Mouse (Mus musculus) spleen, adult 18-20 months (tissue): ENCODE data around the gene Vrk3.
"Not testable (repeated sequence)": the region's sequence is repeated elsewhere in the genome, so short reads cannot be mapped to it uniquely, and the experiment has no call there.

Experiments
- DNase-seq, 2 experiments: peaks; one replicate each; pipeline ENCODE4 v3.0.0; 2022; ENCODE audit warnings: mixed read lengths in 2 of 2

Gene Vrk3

DNA sequence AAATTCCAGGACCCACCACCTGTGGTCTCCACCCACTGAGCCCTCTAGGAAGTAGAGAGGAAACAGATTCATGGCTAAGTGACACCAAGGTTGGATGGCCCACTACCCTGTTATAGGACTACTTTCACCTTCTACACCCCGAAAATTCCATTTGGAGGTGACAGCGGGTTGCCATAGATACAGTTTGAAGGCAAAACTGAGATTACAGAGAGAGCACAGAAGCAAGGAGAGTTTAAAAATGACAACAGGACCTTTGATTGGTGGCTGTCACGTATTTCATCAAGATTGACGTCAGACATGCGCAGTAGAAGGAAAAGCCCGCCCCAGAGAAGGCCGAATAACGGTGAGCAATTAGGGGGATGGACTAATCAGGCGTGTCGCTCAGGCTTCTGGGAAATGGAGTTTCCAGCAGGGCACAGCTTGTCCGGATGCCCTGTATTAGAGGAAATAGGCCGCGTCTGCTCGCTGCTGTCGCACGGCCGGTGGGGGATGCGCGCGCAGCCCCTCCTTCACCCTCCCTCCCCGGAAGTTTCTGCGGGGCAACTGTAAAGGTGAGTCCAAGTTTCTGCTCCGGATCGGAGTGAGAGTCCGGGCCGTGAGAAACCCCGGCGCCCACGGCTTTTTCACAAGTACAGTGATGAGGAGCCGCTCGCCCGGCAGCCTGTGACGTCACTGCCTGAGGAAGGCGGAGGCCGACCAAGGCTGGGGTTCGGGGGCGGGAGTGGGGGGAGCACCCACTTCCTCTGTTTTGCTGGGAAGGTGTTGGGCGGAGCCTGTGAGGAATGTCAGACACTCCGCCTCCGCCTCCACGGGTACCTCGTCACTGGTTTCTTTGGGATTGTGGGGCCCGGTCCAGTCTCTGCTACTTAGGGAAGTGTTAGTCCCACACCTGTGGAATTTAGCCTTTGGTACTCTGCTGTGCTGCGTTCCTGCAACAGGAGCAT, at the start of gene Vrk3:
Vrk3 (plus strand) TSS at position 313 of the 944 bp plus-strand sequence.
- DNase-seq = peak; percentile 89 to 90

DNA sequence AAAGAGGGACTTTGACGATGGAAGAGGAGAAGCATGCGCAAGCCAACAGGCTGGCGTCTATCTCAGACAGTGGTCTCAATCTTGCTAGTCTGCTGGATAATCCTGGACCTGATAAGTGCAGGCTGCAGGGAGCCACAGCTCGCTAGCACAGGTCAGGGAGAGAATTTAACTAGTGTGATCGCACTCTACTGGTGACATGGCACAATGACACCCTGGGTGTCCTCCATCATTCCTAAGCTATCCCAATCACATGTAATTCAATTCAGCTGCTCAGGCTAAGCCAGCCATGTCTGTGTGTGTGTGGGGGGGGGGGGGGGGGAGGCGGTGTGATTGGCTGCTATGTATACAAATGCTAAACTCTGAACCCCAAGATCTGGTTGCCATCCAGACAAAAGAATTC, 46.3 kb upstream of the Vrk3 start:
- DNase-seq = no peak

DNA sequence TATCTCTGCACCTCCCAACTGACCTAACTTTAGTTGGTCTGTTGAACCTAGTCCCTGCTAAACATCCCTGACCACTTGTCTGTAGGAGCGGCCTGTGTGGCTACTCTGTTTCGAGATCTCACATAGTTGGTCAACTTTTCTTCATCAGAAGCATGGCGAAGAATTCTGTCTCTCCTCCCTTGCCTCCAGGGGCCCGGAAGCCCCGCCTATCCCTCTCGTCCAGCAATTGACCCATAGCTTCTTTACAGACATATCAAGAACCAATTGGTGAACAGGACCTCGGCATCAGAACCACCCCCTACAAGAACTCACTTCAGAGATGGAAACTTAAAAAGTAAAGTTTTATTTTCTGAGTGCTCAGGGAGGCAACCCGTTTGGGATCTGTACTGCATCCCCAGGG, 45.2 kb upstream of the Vrk3 start:
- DNase-seq = no peak

DNA sequence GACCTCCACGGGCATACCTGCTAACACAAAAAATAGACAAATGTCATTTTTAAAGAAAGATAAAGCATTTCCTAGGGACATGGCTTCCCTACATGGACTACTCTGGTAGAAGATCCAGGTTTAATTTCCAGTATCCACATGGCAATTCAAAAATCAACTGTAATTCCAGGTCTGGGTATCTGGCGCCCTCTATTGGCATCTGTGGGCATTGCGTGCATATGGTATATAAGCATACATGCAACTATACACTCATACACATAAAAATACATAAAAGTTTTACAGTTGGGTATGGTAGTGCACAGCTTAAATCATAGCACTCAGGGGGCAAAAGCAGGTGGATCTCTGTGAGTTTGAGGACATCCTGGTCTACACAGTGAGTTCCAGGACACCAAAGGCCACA, 43.9 kb upstream of the Vrk3 start:
- DNase-seq = peak in 1 of 2 experiments; percentile 10

DNA sequence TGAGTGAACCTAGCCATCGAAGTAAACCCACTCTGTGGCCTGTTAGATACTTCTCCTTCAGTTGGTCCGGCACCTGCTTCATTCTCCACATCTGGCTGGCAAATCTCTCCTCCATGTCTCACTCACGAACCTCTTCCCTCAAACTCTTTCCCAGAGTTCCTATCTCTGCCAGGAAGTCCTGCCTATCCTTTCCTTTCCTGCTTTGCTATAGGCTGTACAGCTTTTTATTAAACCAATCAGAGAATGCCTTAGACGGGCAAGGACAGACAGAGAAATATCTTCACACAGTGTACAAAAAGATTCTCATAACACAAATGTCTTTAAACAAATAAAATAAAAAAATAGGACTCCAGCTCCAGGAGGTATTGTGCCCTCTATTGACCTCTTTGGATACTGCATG, 43.1 kb upstream of the Vrk3 start:
- no peak for DNase-seq

DNA sequence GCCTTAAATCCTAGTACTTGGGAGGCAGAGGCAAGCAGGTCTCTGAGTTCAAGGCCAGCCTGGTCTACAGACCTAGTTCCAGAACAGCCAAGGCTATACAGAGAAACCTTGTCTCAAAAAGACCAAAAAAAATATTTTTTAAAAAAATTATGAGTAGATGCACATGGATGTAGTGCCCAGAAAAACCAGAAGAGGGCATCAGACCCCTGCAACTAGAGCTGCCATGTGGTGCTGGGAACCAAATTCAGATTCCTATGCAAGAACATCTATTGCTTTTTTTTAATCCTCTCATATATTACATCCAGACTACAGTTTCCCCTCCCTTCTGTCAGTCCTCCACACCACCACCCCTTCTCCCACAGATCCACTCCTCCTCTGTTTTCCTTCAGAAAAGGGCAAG, 41.9 kb upstream of the Vrk3 start:
- DNase-seq = no peak

DNA sequence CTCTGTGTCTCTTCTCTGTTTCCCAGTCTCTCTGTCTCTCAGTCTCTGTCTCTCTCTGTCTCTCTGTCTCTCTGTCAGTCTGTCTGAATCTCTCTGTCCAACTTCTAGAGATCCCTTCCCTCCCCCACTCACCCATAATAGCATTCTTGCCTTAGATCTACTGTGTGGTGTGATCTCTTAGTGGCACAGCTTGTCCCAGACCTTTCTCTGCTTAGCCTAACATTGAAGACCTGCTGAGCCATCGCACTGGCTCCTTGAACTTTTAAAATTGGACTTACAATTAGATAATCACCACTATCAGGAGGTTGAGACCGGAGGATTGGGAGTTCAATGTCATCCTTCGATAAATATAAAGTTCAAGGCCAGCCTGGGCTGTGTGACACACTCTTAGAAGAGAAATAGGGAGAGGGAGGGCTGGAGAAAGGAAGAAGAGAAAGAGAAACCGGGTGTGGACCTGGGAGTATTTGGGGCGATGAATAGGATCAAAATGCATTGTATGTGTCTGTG, 41.0 kb upstream of the Vrk3 start:
- no peak for DNase-seq

DNA sequence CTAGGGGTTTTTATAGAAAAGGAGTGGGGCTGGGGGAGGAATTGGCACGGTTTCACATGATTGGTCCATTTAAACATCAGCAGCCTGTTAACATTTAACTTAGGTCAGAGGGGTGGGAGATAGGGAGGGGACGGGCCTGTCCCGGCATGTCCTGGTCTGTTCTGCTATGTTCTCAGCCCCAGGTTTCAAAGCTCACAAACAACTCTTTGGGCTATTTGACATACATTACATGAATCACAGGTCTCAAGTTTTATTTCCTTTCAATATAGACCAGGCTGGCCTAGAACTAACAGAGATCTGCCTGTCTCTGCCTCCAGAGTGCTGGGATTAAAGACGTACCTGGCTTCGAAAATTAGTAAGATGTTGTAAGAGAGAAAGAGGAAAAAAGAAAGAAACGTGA, 40.1 kb upstream of the Vrk3 start:
- not testable (repeated sequence) for DNase-seq

DNA sequence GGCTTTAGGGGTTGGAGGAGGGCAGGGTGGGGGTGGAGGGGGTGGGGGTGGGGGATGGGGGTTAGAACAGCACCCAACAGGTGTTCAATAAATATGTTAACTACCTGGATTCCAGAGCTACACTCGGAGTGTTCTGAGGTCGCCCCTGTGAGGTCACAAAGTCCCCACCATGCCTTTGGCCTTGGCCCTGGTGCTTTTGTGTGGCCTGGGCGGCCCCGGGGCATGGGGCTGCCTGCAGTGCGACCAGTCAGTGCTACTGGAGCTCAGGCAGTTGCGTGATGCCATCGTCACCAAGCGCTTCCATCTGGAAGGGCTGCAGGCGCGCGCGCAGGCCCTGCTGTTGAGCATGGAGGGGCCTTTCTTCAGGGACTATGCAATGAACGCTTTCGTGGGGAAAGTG, 39.6 kb upstream of the Vrk3 start, which contains the start of gene Izumo2:
Izumo2 (plus strand) TSS at position 169 of the 400 bp plus-strand sequence.
- DNase-seq = no peak

DNA sequence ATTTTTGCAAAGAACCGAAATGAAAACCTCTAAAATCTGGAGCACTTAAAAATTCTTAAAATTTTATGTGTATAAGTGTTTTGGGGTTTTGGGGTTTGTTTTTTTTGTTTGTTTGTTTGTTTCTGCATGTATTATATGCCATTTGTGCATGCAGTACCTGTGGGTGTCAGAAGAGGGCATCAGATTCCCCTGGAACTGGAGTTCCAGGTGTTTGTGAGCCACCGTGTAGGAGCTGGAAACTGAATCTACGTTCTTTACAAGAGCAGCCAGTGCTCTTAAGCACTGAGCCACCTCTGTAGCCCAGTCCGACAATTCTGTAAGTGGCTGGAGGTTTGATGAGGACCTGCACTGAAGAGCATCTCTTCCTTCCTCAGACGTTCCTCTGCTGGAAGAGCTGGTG, 38.3 kb upstream of the Vrk3 start:
- DNase-seq = no peak

DNA sequence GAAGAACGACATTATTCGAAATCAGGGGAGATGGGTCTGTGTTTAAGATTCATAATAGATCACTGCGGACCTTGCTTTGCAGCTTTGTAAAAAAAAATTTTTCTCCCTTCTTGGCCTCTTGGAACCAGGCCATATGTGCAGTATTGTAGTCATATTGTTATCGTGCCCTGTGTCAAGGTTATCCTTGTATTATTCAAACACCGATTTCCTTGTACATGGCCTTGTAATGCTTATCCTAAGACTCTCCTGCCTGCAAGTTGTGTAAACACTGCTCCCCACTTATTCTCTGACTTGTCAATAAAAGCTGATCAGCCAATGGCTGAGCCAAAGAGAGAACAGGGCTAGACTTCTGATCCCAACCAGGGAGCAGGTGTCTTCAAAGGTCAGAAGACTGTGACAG, 26.2 kb upstream of the Vrk3 start:
- DNase-seq = no peak

DNA sequence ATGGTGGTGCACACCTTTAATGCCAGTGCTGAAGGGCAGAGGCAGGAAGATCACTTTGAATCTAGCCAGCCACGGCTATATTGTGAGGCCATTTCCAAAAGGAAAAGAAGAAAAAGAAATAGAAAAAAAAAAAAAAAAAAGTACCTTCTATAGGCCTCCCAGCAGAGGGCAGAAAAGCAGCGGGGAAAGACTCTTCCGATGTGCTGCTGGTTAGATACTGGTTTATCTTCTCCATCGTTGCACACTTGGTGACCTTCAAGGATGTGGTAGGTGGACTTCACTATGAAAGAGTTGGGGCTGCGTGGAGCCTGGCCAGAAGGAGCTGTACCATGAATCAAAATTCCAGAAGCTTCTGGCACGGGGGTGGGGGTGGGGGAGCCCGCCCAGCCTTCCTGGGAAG, 23.9 kb upstream of the Vrk3 start:
- DNase-seq = no peak

DNA sequence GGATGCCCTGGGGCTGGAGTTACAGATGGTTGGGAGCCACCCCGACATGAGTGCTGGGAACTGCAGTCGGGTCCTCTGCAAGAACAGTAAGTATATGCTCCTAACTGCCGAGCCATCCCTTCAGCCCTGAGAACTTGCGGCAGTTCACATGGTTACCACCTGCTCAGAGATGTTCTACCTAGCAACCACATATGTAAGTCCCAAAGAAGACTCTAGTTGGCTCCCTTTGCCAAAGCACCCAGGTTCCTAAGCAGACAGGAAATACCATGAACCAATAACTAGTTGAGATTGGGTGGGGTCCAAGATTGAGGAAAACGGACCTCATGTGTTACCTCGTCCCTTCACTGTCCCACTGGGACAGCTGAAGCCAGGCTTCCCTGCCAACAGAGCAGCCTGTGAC, 21.9 kb upstream of the Vrk3 start:
- peak in 1 of 2 experiments; percentile 28 for DNase-seq

DNA sequence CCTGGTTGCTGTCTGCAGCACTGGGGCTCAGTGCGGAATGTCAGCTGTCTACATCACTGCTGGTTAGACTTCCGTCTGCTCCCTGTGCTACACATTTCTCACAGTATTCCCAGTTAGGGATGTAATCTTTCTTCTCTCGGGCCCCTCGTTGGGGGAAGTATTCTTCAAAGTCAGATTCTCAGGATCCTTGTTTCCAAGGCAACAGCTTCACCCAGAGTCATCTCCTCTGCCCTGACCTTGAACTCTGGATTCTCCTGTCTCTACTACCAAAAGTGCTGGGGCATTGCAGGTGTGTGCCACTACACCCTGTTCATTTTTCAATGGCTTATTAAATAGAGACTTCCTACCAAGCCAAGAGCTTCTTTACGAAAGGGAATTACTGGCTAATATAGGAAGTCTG, 21.1 kb upstream of the Vrk3 start:
- DNase-seq = no peak

DNA sequence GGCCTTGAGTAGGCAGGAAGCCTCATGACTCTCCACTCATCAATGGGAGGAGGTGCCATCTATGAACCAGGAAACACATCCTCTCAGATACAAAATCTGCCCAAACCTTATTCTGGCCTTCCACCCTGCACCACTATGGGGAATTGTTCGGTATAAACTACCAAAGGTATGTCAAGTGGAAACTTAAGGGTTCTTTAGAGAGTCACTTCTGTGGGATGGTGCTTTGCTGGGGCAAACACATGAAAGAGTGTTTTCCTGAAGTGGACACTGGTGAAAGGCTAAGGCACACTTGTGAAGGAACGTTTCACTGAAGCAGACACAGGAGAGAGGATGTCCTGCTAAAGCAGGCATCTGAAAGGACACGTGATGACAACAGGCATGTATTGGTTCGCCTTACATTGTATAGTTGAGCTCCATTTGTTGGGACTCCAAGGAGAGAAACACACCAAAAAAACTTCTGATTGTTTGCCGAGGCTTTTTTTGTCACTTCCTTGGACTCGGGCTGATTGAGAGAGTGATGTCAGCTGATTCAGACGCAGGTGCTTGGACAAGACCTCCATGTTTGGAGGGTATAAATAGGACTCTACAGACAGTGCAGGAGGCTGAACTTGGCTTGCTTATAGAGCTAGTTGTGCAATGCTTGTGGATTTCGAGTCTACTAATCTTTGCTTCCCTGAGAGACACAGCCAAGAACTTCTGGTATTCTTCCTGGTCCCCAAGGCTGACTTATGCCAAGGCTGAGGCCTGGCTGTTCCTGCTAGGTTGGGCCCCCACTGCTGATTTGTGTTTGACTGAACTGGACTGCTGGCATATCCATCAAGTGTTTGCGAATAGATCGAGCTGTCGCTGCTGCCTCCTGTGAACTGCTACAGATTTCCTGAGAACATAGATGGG, 19.9 kb upstream of the Vrk3 start:
- no peak for DNase-seq

DNA sequence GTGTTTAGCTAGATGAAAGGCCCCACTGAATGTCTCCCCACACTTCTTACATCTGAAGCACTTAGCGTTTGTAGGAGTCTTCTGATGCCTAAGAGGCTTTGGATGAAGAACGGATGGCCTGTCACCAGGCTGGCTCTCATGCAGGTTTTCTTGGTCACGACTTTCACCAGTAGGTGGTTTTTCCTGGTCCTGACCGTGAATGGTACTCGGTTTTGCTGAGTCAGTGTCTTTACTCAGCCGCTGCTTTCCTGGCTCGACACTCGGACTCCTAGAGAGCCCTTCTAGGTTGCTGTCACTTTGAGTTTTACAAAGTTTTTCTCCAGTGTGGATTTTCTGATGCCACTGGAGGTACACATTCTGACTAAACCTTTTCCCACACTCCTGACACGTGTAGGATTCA, 14.5 kb upstream of the Vrk3 start:
- no peak for DNase-seq

DNA sequence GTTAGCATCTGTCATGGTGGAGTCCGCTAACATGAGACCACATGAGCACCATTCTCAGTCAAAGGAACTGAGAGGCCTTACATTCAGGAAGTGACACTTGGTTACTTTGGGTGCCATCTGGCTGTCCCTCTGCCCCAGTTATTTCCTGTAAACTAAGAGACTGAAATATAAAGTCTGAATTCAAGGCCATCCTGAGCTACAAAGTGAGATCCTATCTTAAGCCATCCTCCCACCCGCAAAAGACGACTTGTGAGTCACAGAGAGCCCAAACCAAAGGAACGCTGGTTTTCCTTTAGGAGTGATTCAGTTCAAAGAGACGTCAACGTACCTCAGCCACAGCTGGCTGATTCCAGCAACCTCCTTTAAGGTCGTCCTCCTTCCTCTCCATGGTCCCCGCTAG, 6.9 kb upstream of the Vrk3 start:
- DNase-seq = no peak

DNA sequence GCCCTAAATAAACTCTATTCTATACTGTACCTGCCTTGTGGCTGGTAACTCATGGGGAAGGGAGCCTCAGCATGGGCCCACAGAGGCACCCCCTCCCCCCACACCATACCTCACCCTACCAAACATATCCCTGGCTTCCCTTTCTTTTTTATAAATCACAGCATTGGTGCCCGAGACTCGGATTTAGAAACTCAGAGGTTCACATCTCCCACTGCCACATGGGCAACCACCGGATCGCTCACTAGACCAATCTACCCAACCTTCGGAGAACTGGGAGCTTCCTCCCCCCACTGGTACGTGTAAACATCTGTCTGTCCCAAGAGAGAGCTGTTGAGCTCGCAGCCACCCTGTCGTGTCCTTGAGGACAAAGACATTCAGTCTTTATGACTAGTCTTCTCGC, 3.9 kb upstream of the Vrk3 start:
- DNase-seq = no peak

DNA sequence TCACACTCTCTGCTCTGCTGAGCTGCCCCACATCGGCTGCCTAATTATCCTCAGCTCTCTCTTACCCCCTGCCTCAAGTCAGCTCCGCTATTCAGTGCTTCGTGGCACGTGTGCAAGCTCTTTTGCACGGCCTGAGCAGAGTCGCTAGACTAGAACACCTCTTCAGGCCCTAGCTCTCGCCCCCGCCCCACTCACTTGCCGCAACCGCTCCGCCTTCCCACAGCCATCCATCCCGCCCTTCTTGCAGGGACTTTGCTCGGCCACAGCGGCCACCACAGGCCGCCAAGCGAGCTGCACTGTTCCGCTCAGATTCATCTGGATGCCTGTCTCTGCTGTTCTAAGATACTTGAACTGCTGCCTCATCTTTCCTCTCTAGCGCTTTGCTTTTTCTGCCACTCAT, 3.1 kb upstream of the Vrk3 start:
- DNase-seq = peak; percentile 68 to 75

DNA sequence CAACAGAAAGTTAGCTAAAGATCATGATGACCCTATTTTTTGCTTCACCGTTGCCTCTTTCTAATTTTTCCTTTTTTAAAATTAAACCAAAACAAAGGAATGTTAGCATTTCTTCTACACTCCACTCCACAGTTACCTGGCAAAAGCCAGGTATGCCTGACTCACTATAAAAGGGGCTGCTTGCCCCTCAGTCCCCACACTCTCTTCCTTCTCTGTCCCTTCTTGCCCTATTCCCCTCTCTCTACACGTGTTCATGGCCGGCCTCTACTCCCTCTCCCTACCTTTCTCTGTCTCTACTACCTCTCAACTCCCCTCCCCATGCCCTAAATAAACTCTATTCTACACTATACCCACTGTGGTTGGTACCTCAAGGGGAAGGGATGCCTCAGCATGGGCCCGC, 1.1 kb upstream of the Vrk3 start:
- DNase-seq = no peak

DNA sequence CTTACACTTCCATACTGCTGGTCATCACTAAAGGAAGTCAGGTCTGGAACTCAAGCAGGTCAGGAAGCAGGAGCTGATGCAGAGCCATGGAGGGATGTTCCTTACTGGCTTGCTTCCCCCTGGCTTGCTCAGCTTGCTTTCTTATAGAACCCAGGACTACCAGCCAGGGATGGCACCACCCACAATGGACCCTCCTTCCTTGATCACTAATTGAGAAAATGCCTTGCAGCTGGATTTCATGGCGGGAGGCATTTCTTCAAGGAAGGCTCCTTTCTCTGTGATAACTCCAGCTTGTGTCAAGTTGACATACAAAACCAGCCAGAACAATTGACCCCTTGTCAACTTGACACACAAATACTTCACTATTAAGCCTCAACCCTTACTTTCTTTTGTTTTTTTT, 2.7 kb downstream of the Vrk3 start, which contains the start of gene Zfp473:
Zfp473 (minus strand) TSS at position 101 of the 400 bp plus-strand sequence.
- not testable (repeated sequence) for DNase-seq

DNA sequence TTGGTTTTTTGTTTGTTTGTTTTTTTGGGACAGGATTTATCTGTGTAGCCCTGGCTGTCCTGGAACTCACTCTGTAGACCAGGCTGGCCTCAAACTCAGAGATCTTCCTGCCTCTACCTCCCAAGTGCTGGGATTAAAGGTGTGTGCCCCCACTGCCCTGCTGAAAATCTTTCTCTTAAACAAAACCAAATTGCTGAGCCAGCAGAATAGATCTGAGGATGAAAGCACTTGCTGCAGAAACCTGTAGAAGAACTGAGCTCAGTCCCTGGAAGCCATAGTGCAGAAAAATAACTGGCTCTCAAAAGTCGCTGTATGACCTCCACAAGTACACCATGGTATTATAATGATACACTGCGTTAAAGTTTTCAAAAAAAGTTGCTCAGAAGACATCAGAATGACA, 9.0 kb downstream of the Vrk3 start:
- no peak for DNase-seq

DNA sequence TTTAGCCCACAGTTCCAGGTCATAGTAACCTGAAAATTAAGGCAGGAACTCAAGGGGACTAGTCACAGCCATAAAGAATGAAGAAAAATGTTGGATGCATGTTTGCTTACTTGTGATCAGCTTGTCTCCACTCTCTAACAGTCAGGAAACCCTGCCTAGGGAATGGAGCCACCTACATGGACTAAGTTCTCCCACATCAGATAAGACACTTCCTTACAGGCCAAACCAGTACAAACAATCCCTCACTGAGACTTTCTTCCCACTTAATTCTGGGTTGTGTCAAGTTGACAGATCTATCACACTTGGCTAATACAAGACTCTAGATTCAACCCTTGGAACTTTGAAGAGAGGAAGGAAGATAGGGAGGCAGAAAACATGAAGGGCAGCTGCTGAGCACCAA, 12.2 kb downstream of the Vrk3 start:
- DNase-seq = no peak
